Mouse (Mus musculus) ovary, postnatal 10 days (tissue): ENCODE data around the gene Trappc6a.

Experiments
- DNase-seq: peaks from one replicate; pipeline ENCODE4 v3.0.0; 2022; ENCODE audit warnings: low spot score

Gene Trappc6a

GRCm38 (mm10) chr7:19508150-19508923 is at the start of gene Trappc6a, which contains the start of gene Bloc1s3:
TSS of gene Trappc6a (plus strand) at chr7:19508395.
TSS of gene Bloc1s3 (minus strand) at chr7:19508367.
- peak; percentile 85 for DNase-seq

GRCm38 (mm10) chr7:19458591-19459111 is 49.5 kb upstream of the Trappc6a start, which contains the start of gene Mark4:
TSS of gene Mark4 (minus strand) at chr7:19458821.
- peak; percentile 69 for DNase-seq

GRCm38 (mm10) chr7:19459144-19459870 is 48.9 kb upstream of the Trappc6a start:
- no peak for DNase-seq

- no peak for DNase-seq
These were observed 47.7 kb upstream of the Trappc6a start for GRCm38 (mm10) chr7:19460500-19460899.

- peak; percentile 70 for DNase-seq
These were observed 46.7 kb upstream of the Trappc6a start for GRCm38 (mm10) chr7:19461488-19461887.

GRCm38 (mm10) chr7:19462443-19462842 is 45.8 kb upstream of the Trappc6a start:
- no peak for DNase-seq

GRCm38 (mm10) chr7:19462884-19463381 is 45.3 kb upstream of the Trappc6a start, which contains the start of gene Exoc3l2:
TSS of gene Exoc3l2 (plus strand) at chr7:19463331.
- DNase-seq = no peak

- no peak for DNase-seq
These were observed 43.6 kb upstream of the Trappc6a start for GRCm38 (mm10) chr7:19464367-19465307.

GRCm38 (mm10) chr7:19466602-19467145 is 41.5 kb upstream of the Trappc6a start:
- no peak for DNase-seq

GRCm38 (mm10) chr7:19467638-19468037 is 40.6 kb upstream of the Trappc6a start:
- no peak for DNase-seq

GRCm38 (mm10) chr7:19468279-19468678 is 39.9 kb upstream of the Trappc6a start:
- no peak for DNase-seq

GRCm38 (mm10) chr7:19469404-19469803 is 38.8 kb upstream of the Trappc6a start:
- DNase-seq = no peak

GRCm38 (mm10) chr7:19470308-19470707 is 37.9 kb upstream of the Trappc6a start:
- no peak for DNase-seq

- no peak for DNase-seq
These were observed 35.8 kb upstream of the Trappc6a start for GRCm38 (mm10) chr7:19472403-19472802.

- peak; percentile 47 for DNase-seq
These were observed 34.2 kb upstream of the Trappc6a start for GRCm38 (mm10) chr7:19473875-19474443.

- DNase-seq = no peak
These were observed 31.1 kb upstream of the Trappc6a start for GRCm38 (mm10) chr7:19477084-19477483.

GRCm38 (mm10) chr7:19477624-19478384 is 30.4 kb upstream of the Trappc6a start:
- DNase-seq = no peak

- no peak for DNase-seq
These were observed 24.9 kb upstream of the Trappc6a start for GRCm38 (mm10) chr7:19483281-19483680.

GRCm38 (mm10) chr7:19485488-19485887 is 22.7 kb upstream of the Trappc6a start:
- DNase-seq = no peak

- DNase-seq = no peak
These were observed 21.6 kb upstream of the Trappc6a start for GRCm38 (mm10) chr7:19486549-19486948.
